Mouse (Mus musculus) heart, embryonic 10.5 days (tissue): Measurements from ENCODE around the gene Tenm3. TPM values are rescaled to one million over a fixed set of nuclear protein-coding genes. Genes with fewer than 3 reads are reported as not detected.

Source experiments
- DNase-seq: peaks from one replicate; pipeline ENCODE4 v3.0.0-alpha.2; 2017; ENCODE audit warnings: low spot score
- H3K27ac ChIP-seq: fragments of 300-500 bp; sonication (generic); 2 replicates; pipeline ENCODE4 v1.5.1; 2016; ENCODE audit warnings: mild to moderate bottlenecking
- H3K27me3 ChIP-seq: fragments of 300-500 bp; sonication (generic); 2 replicates; pipeline ENCODE4 v1.6.1; 2016; ENCODE audit warnings: mild to moderate bottlenecking; ENCODE audit not compliant: poor library complexity, insufficient read depth, severe bottlenecking
- H3K36me3 ChIP-seq: fragments of 300-500 bp; sonication (generic); 2 replicates; pipeline ENCODE4 v1.6.1; 2016; ENCODE audit warnings: mild to moderate bottlenecking, moderate library complexity
- H3K4me1 ChIP-seq: fragments of 300-500 bp; sonication (generic); 2 replicates; pipeline ENCODE4 v1.6.1; 2016; ENCODE audit warnings: mild to moderate bottlenecking
- H3K4me3 ChIP-seq: fragments of 300-500 bp; sonication (generic); 2 replicates; pipeline ENCODE4 v1.5.1; 2016; ENCODE audit warnings: mild to moderate bottlenecking, moderate library complexity
- H3K9me3 ChIP-seq: fragments of 300-500 bp; sonication (generic); 2 replicates; pipeline ENCODE4 v1.6.1; 2016; ENCODE audit warnings: mild to moderate bottlenecking, moderate library complexity
- WGBS: fragments of 180-500 bp; shearing (Covaris S2); methylation state at CpG from one replicate; pipeline ENCODE4 v1.1.7; 2016; 5-methylcytosine and 5-hydroxymethylcytosine counted together
- polyA plus RNA-seq: library from polyadenylated mRNA; unstranded; fragments of >200 nt; fragmentation: Nextera tagmentation; extraction: Ambion mirVana; gene quantifications from 2 replicates; pipeline ENCODE4 v1.2.1, GENCODE M21; 2016

Gene Tenm3
- polyA plus RNA-seq, 1 experiment from 2014 or later = 24.9 TPM

DNA sequence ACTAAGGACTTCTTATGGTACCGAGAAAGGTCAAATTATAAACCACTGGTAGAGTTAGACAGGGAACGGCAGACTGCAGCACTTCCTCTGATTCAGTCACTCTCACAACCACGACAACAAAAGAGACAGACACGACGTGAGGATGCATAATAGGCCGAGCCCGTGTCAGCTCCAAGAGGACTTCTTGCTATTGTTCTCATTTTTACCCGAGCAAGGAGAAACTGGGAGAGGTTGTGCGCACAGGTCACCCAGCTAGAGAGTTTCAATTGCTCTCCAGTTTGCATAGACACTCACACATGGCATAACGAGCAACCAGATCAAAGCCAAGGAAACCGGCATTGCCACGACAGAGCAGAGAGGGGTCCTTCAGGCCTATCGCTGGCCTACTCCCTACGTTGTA lies 121.0 kb downstream of the Tenm3 start:
- no peak for DNase-seq
- WGBS = 75% methylated on average over 14 of the region's 14 CpGs
- H3K27ac ChIP-seq = no peak overlapping the region
- no peak overlapping the region for H3K4me3 ChIP-seq
- H3K36me3 ChIP-seq = no peaks in the 10 kb centered on the region
- H3K9me3 ChIP-seq = no peaks in the 10 kb centered on the region
- peaks cover 9% of the 10 kb centered on the region; the same call in 1 of the 2 replicates for H3K4me1 ChIP-seq
- no peaks in the 10 kb centered on the region for H3K27me3 ChIP-seq

DNA sequence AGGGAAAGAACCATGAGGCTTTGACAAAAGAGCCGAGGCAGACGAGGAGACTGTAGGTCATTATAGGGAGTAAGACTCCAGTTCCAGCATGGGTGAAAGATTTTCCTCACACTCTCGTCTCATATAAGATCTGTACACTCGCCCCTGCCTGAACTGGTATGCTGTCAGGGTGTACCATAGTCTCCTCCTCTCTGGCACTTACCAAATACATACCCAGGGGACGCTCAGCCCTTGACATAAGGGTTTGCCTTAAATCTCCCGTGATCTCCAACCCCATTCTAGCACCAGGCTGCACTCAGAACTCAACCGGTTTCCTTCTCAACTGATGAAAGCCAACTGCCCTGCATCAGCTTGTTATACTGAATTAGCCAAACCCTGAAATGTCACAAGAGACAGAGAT lies 121.4 kb downstream of the Tenm3 start:
- H3K27ac ChIP-seq = no peak overlapping the region
- WGBS = 80% methylated on average over 7 of the region's 7 CpGs
- DNase-seq = no peak

DNA sequence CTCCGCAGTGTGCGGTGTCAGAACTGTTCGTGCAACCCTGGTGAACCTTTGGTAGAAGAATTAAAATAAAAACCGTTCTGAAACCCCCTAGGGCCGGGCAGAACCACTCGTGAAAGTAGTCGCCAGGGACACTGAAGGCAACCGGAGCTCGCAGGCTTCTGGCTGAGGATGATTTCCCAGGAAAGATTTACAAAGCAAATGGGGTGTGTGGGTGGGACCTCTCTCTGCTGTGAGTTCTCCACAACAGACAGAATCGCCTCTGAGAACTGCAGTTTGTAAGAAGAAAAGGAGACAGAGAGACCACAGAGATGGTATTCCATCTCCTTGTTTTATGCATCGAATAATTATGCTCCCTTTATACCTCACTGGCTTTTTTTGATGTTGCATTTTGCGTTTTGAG lies 122.4 kb downstream of the Tenm3 start:
- Histone ChIP-seq H3K36me3 (no peaks in the 10 kb centered on the region), H3K4me3 (no peak overlapping the region), H3K9me3 (no peaks in the 10 kb centered on the region), H3K27ac (no peak overlapping the region), H3K27me3 (no peaks in the 10 kb centered on the region), H3K4me1 (peaks cover 9% of the 10 kb centered on the region; the same call in 1 of the 2 replicates)
- WGBS = 85% methylated on average over 12 of the region's 12 CpGs
- no peak for DNase-seq

More for the DNA sequence above, 121.4 kb downstream of the Tenm3 start:
- H3K27me3 ChIP-seq = no peaks in the 10 kb centered on the region
- no peaks in the 10 kb centered on the region for H3K36me3 ChIP-seq
- H3K4me1 ChIP-seq = peaks cover 9% of the 10 kb centered on the region; the same call in 1 of the 2 replicates
- H3K4me3 ChIP-seq = no peak overlapping the region
- H3K9me3 ChIP-seq = no peaks in the 10 kb centered on the region

DNA sequence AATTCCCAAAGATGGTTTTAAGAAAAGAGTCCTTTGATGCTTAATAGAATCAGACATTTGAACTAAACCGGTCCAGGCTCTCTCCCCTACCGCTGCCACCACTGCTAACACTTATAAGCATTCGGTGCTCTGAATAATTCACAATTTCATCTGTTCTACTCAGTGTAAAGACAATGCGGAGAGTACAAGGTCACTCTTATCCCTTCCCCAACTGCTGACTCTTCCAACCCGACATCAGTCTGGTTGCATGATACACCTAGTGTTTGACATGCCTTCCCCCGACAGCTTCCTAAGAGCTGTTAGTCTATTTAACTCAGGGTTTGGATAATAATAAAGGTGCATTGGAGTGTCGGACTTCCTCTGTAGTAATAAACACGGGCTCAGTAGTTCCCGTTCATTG lies 128.1 kb downstream of the Tenm3 start:
- DNase-seq = no peak
- H3K4me1 ChIP-seq = no peaks in the 10 kb centered on the region
- H3K4me3 ChIP-seq = no peak overlapping the region
- H3K9me3 ChIP-seq = no peaks in the 10 kb centered on the region
- H3K27me3 ChIP-seq = no peaks in the 10 kb centered on the region
- H3K27ac ChIP-seq = no peak overlapping the region
- H3K36me3 ChIP-seq = no peaks in the 10 kb centered on the region
- 85% methylated on average over 9 of the region's 9 CpGs for WGBS

DNA sequence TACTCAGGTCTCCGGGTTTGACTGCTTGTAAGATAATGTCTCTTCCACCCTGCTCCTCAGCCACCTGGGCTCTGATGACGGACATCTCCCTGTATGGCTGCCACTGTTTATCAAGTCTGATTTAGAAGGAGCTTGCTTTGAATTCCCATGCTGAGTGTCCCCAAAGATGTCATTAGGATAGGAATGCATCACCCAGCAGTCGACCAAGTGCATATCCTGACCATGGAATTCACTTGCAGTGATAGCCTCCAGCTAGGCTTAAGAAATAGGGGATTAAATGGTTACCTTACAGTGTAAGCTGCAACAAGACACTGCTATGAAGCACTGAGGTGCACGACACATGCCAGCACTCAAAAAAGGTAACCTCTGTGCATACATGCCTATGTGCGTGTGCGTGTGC lies 137.1 kb downstream of the Tenm3 start:
- no peaks in the 10 kb centered on the region for H3K27me3 ChIP-seq
- no peak for DNase-seq
- no peak overlapping the region for H3K4me3 ChIP-seq
- H3K36me3 ChIP-seq = no peaks in the 10 kb centered on the region
- 78% methylated on average over 6 of the region's 6 CpGs for WGBS
- no peaks in the 10 kb centered on the region for H3K4me1 ChIP-seq
- H3K9me3 ChIP-seq = no peaks in the 10 kb centered on the region
- no peak overlapping the region for H3K27ac ChIP-seq

DNA sequence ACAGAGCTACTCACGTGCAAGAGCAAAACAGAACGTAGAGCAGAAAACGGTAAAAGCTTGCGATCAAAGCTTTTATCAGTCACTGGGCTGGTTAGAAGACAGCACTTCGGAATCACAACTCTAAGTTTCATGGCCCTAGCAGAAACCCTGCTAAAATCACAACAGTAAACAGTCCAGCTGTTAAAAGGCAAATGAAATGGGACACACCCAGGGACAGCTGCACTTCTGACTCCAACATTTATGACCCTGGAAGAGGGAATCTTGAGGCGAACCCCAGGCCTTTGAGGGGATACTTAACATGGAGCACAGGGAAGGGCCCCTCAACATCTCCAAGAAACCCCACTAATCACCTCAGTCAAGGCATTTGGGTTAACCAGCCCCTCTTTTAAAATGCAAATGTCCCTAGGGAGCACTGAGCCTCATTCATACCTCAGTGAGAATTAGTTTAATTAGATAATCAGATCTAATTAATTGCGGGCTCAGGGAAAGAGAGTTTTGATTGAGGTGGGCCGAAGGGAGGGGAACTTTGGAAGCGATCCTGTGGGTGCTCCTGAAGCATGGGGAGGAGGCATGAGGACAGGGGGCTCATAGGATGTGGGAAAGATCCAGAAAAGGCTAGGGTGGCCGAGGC lies 138.8 kb downstream of the Tenm3 start:
- Histone ChIP-seq H3K9me3 (no peaks in the 10 kb centered on the region), H3K4me1 (no peaks in the 10 kb centered on the region), H3K36me3 (no peaks in the 10 kb centered on the region), H3K27me3 (no peaks in the 10 kb centered on the region), H3K4me3 (no peak overlapping the region), H3K27ac (no peak overlapping the region)
- 90% methylated on average over 10 of the region's 10 CpGs for WGBS
- no peak for DNase-seq

DNA sequence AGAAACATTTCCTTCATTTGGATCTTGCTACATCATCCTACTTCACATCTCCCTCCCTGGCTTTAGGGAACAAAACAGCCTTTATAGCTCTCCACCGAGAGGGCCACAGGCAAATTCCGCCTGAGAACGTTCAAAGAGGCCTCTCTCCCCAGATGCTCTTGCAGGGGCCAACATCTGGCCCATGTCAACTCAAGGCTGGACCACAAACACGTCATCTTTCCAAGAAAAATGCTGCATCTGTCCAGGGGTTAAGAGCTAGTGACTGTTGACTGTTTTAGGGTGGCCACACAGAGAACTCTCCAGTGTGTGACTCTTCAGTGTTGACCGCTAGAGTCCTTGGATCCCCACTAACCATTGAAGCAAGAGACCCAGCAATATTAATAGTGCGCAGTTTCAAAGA lies 139.3 kb downstream of the Tenm3 start:
- no peaks in the 10 kb centered on the region for H3K9me3 ChIP-seq
- no peak overlapping the region for H3K4me3 ChIP-seq
- WGBS = 71% methylated on average over 6 of the region's 6 CpGs
- no peak for DNase-seq
- no peaks in the 10 kb centered on the region for H3K4me1 ChIP-seq
- H3K36me3 ChIP-seq = no peaks in the 10 kb centered on the region
- no peak overlapping the region for H3K27ac ChIP-seq
- no peaks in the 10 kb centered on the region for H3K27me3 ChIP-seq

DNA sequence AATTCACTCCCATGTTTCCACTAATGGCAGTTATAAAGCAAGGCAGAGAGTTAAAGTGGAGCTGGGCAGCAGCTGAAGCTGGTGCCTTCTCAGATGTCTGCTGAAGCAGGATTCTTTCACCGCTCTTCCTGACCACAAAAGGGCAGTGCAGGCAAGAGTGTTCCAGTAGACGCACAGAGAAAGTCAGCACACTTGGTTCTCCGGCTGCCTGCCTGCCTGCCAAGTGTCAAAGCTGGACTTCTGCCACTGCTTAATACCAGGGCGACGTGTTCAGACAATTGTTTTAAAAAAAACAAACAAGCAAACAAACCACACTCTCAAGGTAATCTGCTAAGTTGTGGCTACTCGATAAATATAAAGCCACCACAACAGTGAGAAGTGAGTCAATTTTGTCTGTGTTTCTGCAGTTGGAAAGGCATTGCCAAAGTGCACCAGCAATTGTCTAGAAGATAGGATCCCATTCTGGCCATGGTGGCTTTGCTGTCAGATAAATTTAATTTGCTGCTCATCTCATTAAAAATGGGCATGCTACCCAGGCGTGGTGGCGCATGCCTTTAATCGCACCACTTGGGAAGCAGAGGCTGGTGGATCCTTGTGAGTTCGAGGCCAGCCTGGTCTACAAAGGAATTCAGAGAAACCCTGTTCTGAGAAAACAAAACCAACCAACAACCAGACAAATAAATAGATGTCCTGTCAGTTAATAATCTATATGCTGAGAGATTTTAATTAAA lies 152.9 kb downstream of the Tenm3 start:
- H3K27me3 ChIP-seq = no peaks in the 10 kb centered on the region
- no peak overlapping the region for H3K27ac ChIP-seq
- H3K9me3 ChIP-seq = no peaks in the 10 kb centered on the region
- no peak for DNase-seq
- no peaks in the 10 kb centered on the region for H3K36me3 ChIP-seq
- no peak overlapping the region for H3K4me3 ChIP-seq
- WGBS = 73% methylated on average over 10 of the region's 10 CpGs
- peaks cover 15% of the 10 kb centered on the region for H3K4me1 ChIP-seq

DNA sequence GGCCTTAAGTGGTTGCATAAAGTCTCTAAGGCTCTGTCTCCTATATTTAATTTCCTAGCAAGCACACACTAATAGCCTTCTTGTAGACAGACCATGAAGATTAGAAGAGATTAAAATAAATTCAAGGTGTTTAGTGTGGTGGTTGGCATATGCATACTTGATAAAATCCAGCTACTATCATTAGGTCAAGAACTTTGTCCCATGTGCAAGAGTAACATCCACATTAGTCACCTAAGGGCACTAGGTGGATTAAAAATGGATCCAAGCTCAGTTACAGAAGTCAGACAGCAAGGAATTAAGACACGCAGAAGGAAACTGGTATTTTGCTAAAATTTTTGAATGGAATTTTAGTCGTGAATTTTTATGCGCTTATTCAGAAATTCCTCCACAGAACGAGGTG lies 155.0 kb downstream of the Tenm3 start:
- Histone ChIP-seq H3K4me3 (no peak overlapping the region), H3K27me3 (no peaks in the 10 kb centered on the region), H3K9me3 (no peaks in the 10 kb centered on the region), H3K4me1 (peaks cover 15% of the 10 kb centered on the region), H3K36me3 (no peaks in the 10 kb centered on the region), H3K27ac (no peak overlapping the region)
- DNase-seq = no peak
- WGBS = 90% methylated on average over 4 of the region's 4 CpGs

DNA sequence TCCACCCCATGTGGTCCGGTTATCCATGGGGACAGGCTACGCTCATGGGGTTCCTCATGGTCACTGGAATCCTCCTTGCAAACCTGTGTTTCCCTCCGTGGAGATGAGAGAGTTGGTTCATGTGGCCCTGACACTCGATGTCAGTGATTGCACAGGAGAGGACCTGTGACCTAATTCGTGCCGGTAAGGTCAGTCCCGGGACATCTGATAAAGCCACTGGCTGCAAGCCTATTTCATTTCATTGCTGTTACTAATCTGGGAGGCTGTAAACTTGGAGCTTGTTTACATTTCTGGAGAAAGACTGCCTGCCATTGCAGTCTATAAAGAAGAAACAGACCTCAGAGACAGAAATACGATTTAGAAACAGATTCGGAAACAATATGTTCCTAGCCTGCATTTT lies 155.6 kb downstream of the Tenm3 start:
- Histone ChIP-seq H3K27ac (no peak overlapping the region), H3K36me3 (no peaks in the 10 kb centered on the region), H3K4me1 (peaks cover 15% of the 10 kb centered on the region), H3K4me3 (no peak overlapping the region), H3K27me3 (no peaks in the 10 kb centered on the region), H3K9me3 (no peaks in the 10 kb centered on the region)
- WGBS = 47% methylated on average over 9 of the region's 9 CpGs
- no peak for DNase-seq

DNA sequence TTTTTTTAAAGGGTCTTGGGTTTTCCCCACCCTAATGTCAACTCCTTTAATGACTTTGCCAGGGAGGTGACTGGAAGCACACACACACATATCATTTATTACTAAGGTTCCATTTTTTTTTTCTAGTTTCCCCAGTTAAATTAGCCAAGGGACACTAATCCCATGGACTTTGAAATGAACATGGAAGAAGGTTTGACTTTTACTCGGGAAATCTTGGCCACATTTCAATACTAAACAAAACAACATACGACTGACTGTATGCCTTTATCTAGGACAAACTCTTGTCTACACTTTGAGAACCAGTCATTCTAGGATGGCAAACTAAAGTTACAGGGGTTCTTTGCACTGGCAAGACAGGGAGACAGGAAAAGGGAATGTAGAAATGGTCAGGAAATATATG lies 170.3 kb downstream of the Tenm3 start:
- no peak for DNase-seq
- H3K9me3 ChIP-seq = no peaks in the 10 kb centered on the region
- H3K4me3 ChIP-seq = no peak overlapping the region
- H3K27ac ChIP-seq = no peak overlapping the region
- 0 out of 2 replicates have a peak, but pooled peaks cover 4% of the 10 kb centered on the region for H3K4me1 ChIP-seq
- 82% methylated on average over 2 of the region's 2 CpGs for WGBS
- H3K36me3 ChIP-seq = no peaks in the 10 kb centered on the region
- H3K27me3 ChIP-seq = no peaks in the 10 kb centered on the region

DNA sequence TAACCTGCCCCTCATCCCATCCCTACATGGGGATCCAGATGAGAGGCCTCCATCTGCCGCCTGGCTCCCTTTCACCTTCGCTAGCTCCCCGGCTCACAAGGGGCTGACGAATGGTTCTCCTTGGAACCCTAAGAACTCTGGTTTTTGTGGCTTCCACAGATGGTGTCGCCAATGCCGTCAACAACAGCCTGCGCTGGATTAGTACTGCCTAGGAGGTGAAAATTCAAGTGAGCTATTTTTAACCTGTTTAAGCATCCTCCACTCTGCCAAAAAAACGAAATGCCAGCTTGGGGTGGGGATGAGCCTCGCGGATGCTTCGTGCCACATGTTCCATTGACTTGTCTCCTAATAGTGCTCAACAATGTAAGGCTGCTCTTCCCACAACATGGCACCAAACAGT lies 171.3 kb downstream of the Tenm3 start:
- H3K36me3 ChIP-seq = no peaks in the 10 kb centered on the region
- 87% methylated on average over 11 of the region's 11 CpGs for WGBS
- no peaks in the 10 kb centered on the region for H3K9me3 ChIP-seq
- H3K4me1 ChIP-seq = 0 out of 2 replicates have a peak, but pooled peaks cover 4% of the 10 kb centered on the region
- no peak overlapping the region for H3K27ac ChIP-seq
- no peak overlapping the region for H3K4me3 ChIP-seq
- no peaks in the 10 kb centered on the region for H3K27me3 ChIP-seq
- DNase-seq = no peak

DNA sequence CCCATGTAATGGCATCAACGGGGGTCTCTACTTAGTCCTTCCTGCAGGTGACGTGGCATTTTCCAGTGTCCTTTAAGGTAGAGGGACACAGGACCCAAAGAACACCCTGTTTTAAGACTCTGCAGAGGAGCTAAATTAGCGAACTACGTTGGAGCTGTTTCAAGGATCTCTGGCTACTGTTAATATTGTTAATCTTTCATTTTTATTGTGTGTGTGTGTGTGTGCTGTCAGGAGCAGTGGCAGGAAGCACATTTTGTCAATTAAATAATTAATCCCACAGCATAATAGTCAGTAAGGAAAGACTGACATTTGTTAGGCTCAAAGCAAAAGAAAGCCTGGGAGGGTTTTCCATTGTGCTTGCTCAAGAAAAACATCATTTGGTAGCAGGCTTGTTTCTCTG lies 172.4 kb downstream of the Tenm3 start:
- no peak overlapping the region for H3K27ac ChIP-seq
- no peak for DNase-seq

More for the DNA sequence above, 172.4 kb downstream of the Tenm3 start:
- 0 out of 2 replicates have a peak, but pooled peaks cover 4% of the 10 kb centered on the region for H3K4me1 ChIP-seq
- H3K27me3 ChIP-seq = no peaks in the 10 kb centered on the region
- no peaks in the 10 kb centered on the region for H3K36me3 ChIP-seq
- H3K9me3 ChIP-seq = no peaks in the 10 kb centered on the region
- WGBS = 82% methylated on average over 4 of the region's 4 CpGs
- H3K4me3 ChIP-seq = no peak overlapping the region
